Mouse (Mus musculus) liver, adult 2 months (tissue): Measurements from ENCODE around the gene Ptafr.

Source experiments
- CTCF ChIP-seq: fragments of 200-500 bp; IDR thresholded peaks from 2 replicates; pipeline ENCODE4 v1.5.1; 2011; ENCODE audit warnings: low read depth, low read length, control low read depth
- POLR2A ChIP-seq: fragments of 200-500 bp; IDR thresholded peaks from 2 replicates; pipeline ENCODE4 v1.6.1; 2011; ENCODE audit warnings: low read length, control low read depth; ENCODE audit not compliant: insufficient read depth; ENCODE audit errors: extremely low read depth

GRCm38 (mm10) chr4:132611320-132611719 is 47.5 kb downstream of the Ptafr start:
- TF ChIP-seq CTCF (no peak), POLR2A (no peak)
